Mouse (Mus musculus): ENCODE results near the gene Nhsl1.
"Not testable (repeated sequence)": the region's sequence is repeated elsewhere in the genome, so short reads cannot be mapped to it uniquely, and the experiment has no call there.

Gene Nhsl1

DNA sequence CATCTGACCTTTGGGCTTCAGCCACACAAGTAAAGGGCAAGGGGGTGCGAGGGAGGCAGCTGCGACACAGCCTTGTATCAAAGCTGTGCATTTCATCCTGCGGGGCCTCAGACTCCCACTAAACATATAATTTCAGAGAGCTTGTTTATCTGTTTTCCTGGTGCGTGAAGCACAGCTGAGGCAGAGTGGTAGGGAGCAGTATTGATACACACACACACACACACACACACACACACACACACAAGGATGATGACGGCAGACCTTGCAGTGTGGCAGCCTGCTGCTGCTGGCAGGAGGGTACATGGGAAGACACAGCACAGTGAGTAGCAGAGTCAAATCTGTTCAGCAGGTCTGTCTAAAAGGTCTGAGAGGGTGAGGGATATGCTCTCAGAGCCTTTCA is 85.9 kb downstream of the Nhsl1 start:
- no peak for DNase-seq

GRCm38 (mm10) chr10:18407062-18407830 is 88.5 kb downstream of the Nhsl1 start:
- DNase-seq: peak; percentile 59

GRCm38 (mm10) chr10:18408128-18408527 is 89.3 kb downstream of the Nhsl1 start:
- no peak for DNase-seq

- no peak for DNase-seq
Observed at GRCm38 (mm10) chr10:18408635-18409034, 89.8 kb downstream of the Nhsl1 start.

DNA sequence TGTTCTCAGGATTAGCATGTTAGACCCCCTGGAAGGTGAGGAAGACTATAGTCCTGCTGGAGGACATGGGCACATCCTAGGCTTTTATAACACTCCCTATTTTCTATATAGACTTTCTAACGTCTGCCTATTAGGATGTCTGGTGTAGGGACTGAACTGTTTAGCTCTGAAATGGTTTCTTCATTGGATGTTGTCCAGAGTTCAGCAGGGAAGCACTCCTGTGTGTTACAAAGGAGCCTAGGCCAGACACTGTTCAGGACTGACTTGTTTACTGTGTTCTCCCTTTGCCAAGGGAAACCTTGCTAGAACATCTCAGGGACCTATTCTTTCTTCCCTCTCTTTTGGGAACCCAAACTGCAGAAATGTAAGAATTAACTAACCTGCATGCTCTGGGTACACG is 90.3 kb downstream of the Nhsl1 start:
- peak; percentile 32 for DNase-seq

- DNase-seq: no peak
Observed at GRCm38 (mm10) chr10:18411266-18411665, 92.5 kb downstream of the Nhsl1 start.

DNA sequence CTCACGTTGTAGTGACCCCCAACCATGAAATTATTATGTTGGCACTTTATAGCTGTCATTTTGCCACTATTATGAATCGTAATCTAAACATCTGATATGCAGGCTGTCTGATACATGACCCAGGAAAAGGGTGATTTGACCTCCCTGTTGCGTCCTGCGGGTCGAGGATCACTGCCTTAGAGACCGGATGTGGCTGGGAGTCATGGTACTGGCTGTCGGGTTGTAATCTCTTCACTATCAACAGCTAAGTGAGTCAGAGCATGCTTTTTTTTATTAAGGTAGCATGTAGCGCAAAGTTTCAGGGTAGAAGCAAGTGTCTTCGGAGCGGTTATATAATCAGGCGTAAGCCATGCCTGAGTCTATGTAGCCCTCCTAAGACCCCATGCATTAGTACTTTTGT is 97.2 kb downstream of the Nhsl1 start:
- no peak for DNase-seq

DNA sequence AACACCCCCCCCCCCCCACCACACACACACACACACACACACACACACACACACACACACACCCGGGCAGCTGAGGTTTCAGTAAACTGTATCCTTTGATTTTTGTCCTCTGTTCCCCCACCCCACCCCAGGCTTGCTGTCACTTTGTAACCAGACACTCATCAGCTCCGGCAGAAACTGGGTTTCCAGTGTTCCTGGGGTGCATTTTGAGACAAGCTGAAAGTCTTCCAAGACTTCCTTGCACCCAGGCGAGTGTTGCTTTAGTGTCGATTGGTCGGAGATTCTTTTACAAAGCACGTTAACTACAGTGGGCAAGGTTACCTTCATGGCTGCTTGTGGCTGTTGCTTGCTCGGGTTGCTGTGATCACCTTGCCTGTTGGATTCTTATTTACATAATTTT is 99.4 kb downstream of the Nhsl1 start:
- no peak for DNase-seq

GRCm38 (mm10) chr10:18419508-18419907 is 100.7 kb downstream of the Nhsl1 start:
- no peak for DNase-seq

- DNase-seq: no peak
Observed at GRCm38 (mm10) chr10:18420259-18421000, 101.6 kb downstream of the Nhsl1 start.

- DNase-seq: no peak
Observed at GRCm38 (mm10) chr10:18422968-18423367, 104.2 kb downstream of the Nhsl1 start.

- no peak for DNase-seq
Observed at GRCm38 (mm10) chr10:18423557-18423956, 104.8 kb downstream of the Nhsl1 start.

GRCm38 (mm10) chr10:18427866-18428265 is 109.1 kb downstream of the Nhsl1 start:
- DNase-seq: no peak

DNA sequence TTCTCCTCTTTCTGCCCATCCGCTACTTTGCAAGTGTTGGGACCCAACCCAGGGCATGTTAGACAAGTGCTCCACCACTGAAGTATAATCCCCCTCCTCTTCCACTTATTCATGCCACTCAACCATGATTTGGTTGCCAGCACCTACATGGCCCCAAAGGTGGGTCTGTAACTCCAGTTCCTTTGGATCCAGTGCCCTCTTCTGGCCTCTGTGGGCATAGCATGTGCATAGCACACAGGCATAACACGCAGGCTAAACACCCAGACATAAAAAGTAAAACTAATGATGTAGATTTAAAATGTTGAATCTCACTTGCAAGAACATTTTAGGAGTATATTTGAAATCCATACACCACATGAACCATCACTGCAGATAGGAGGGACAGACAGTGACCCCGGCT is 110.7 kb downstream of the Nhsl1 start:
- no peak for DNase-seq

- DNase-seq: no peak
Observed at GRCm38 (mm10) chr10:18430141-18430540, 111.4 kb downstream of the Nhsl1 start.

DNA sequence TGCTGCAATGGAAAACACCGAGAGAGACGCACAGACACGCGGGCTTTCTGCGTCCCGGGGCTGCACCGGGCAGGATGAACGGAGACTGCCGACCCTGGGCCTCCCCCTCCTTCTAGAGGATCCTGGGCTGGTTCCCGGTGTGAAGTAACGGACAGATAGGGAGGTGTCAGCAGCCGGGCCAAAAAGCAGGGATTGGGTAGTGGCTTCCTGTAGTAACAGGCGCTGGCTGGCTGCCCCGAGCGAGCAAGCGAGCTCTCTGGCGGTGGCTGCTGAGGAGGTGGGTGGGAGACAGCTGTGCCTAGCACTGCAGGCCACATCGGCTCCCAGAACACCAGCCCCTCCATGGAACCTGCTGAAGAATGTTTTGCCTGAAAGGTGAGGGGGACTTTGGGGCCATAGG is 112.2 kb downstream of the Nhsl1 start:
- peak; percentile 46 for DNase-seq

DNA sequence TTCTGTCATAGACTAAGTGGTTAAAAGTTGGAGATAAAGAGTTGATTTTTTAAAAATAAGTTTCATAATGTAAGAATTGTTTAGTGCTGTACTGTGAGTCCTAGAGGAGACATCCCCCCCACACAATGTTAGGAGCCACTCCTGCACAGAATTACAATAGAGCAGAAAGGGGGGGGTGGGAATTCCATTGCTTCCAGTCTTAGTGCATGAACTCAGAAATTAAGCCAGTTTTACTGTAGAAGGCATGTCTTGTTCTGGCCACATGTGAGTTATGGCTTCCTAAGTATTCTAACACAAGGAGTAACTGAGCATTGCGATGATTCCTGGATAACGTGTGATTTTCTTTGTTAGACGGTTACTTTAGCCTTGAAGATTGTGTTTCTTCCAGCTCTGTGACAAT is 112.8 kb downstream of the Nhsl1 start:
- no peak for DNase-seq

GRCm38 (mm10) chr10:18435454-18435853 is 116.7 kb downstream of the Nhsl1 start:
- DNase-seq: no peak

GRCm38 (mm10) chr10:18435938-18436337 is 117.2 kb downstream of the Nhsl1 start:
- DNase-seq: no peak

DNA sequence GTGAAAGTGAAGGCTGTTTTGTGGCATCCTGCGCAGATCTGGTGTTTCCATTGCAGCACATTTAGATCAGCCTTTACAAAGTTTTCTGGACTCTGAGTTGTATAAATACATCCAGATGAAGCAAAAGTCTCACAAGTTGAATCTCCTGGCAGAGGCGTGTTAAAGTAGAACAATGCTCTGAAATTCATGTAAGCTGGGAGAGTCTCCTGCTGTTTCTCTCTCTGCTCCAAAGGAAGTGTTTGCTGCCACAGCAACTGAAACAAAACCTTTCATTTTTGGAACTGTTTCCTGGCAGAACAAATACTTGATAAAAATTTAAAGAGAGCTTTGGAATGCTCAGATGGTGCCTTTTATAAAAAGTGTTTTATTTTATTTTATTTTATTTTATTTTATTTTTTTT is 118.8 kb downstream of the Nhsl1 start:
- DNase-seq: no peak

DNA sequence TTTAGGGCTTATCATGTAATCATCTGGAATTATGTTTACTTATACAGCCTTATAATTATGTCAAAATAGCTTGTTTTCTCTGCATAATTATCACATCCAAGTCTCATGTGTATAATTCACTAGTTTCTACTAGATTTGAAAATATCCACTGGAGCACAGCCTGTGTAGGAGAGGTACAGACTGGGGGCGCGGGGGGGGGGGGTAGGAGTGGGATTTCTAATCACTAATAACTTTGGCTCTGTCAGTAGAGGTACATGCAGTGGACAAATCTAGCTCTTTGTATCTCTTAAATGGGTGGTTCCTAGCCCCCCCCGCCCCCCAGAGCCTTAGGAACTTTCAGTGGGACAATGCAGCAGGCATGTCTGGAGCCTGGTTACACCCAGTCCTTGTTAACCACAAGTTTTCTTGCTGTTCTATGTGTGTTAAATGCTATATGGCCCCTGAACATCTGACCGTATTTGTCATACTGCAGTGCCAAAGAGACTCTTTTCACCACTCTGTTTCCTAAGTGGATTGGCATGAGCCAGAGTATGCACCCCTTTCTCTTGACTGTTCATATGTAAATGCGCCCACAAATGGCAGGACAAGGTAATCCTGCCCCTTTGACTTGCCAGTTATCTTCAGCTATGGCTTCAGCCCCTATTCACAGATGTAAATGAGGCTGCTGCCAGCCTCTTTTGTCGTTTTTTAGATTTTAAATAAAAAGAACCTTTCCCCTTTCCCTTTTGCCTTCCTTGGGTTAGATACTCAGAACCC is 127.0 kb downstream of the Nhsl1 start:
- no peak for DNase-seq

GRCm38 (mm10) chr10:18446359-18446820 is 127.6 kb downstream of the Nhsl1 start:
- DNase-seq: no peak

- DNase-seq: no peak
Observed at GRCm38 (mm10) chr10:18447299-18447698, 128.5 kb downstream of the Nhsl1 start.

DNA sequence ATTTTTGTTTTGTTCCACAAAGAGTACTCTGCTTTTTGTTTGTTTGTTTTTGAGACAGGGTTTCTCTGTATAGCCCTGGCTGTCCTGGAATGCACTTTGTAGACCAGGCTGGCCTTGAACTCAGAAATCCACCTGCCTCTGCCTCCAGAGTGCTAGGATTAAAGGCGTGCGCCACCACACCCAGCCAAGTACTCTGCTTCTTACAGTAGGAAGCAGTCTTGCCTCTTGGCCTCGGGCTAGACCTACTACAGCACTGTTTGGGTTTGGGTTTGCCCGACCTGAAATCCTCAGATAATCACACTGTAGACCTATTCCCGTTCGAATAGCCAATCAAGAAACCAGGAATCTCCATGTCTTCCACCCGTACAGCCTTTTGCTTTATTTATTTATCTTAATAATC is 130.1 kb downstream of the Nhsl1 start:
- not testable (repeated sequence) for DNase-seq
